Mouse (Mus musculus): ENCODE results near the gene Tmem176a. TPM values are rescaled to one million over a fixed set of nuclear protein-coding genes. Genes with fewer than 3 reads are reported as not detected.

Gene Tmem176a
- polyA plus RNA-seq, 1 experiment: not detected

- TF ChIP-seq POLR2A (IDR thresholded peaks at IDR 0.05; ENCODE audit: insufficient read depth, low read depth, low read length) (no peak), CTCF (IDR thresholded peaks at IDR 0.05; ENCODE audit: insufficient read depth, low read depth, low read length) (no peak)
- WGBS: 55% methylated on average over 7 of the region's 7 CpGs
- H3K4me1 ChIP-seq (ENCODE audit: control insufficient read depth, insufficient read depth, low read length): no peaks in the 10 kb centered on the region
- no peak overlapping the region for H3K4me3 ChIP-seq (ENCODE audit: insufficient read depth, low read depth, low read length)
- H3K27ac ChIP-seq (ENCODE audit: insufficient read depth, low read depth, low read length): no peak overlapping the region
Observed at GRCm38 (mm10) chr6:48825016-48825415, 15.7 kb upstream of the Tmem176a start.

DNA sequence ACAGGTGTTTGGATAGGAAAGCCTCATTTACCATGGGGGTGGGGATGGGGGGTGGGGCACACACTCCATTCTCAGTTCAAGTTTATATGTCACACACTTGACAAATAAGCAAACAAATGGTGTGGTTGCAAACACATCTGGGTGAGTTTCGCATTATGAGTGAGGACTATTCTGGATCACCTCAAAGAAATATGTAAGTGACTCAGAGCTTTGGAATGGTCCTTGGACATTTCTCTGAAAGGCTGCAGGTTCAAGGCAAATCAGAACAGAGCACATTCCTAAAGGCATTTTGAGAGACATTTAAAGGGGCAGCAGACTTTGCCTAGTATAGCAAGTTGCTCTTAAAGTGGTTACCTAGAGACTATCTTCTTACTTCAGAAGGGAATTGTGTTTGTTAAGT is 11.7 kb upstream of the Tmem176a start:
- TF ChIP-seq POLR2A (IDR thresholded peaks at IDR 0.05; ENCODE audit: insufficient read depth, low read depth, low read length) (no peak), CTCF (IDR thresholded peaks at IDR 0.05; ENCODE audit: insufficient read depth, low read depth, low read length) (no peak)
- H3K4me1 ChIP-seq (ENCODE audit: control insufficient read depth, insufficient read depth, low read length): no peaks in the 10 kb centered on the region
- H3K27ac ChIP-seq (ENCODE audit: insufficient read depth, low read depth, low read length): no peak overlapping the region
- WGBS: 97% methylated on average over 1 of the region's 1 CpGs
- no peak overlapping the region for H3K4me3 ChIP-seq (ENCODE audit: insufficient read depth, low read depth, low read length)

GRCm38 (mm10) chr6:48829651-48830050 is 11.1 kb upstream of the Tmem176a start:
- H3K4me3 ChIP-seq (ENCODE audit: insufficient read depth, low read depth, low read length): no peak overlapping the region
- TF ChIP-seq POLR2A (IDR thresholded peaks at IDR 0.05; ENCODE audit: insufficient read depth, low read depth, low read length): no peak
- TF ChIP-seq CTCF (IDR thresholded peaks at IDR 0.05; ENCODE audit: insufficient read depth, low read depth, low read length): no peak
- no peak overlapping the region for H3K27ac ChIP-seq (ENCODE audit: insufficient read depth, low read depth, low read length)
- no peaks in the 10 kb centered on the region for H3K4me1 ChIP-seq (ENCODE audit: control insufficient read depth, insufficient read depth, low read length)

- no peak overlapping the region for H3K27ac ChIP-seq (ENCODE audit: insufficient read depth, low read depth, low read length)
- no peak for TF ChIP-seq POLR2A (IDR thresholded peaks at IDR 0.05; ENCODE audit: insufficient read depth, low read depth, low read length)
- TF ChIP-seq CTCF (IDR thresholded peaks at IDR 0.05; ENCODE audit: insufficient read depth, low read depth, low read length): no peak
- no peak overlapping the region for H3K4me3 ChIP-seq (ENCODE audit: insufficient read depth, low read depth, low read length)
- no peaks in the 10 kb centered on the region for H3K4me1 ChIP-seq (ENCODE audit: control insufficient read depth, insufficient read depth, low read length)
- WGBS: 24% methylated on average over 1 of the region's 1 CpGs
Observed at GRCm38 (mm10) chr6:48830241-48830640, 10.5 kb upstream of the Tmem176a start.

- TF ChIP-seq CTCF (IDR thresholded peaks at IDR 0.05; ENCODE audit: insufficient read depth, low read depth, low read length): no peak
- no peak for TF ChIP-seq POLR2A (IDR thresholded peaks at IDR 0.05; ENCODE audit: insufficient read depth, low read depth, low read length)
- no peak overlapping the region for H3K27ac ChIP-seq (ENCODE audit: insufficient read depth, low read depth, low read length)
- H3K4me3 ChIP-seq (ENCODE audit: insufficient read depth, low read depth, low read length): no peak overlapping the region
- WGBS: 81% methylated on average over 5 of the region's 5 CpGs
- no peaks in the 10 kb centered on the region for H3K4me1 ChIP-seq (ENCODE audit: control insufficient read depth, insufficient read depth, low read length)
Observed at GRCm38 (mm10) chr6:48831141-48831540, 9.6 kb upstream of the Tmem176a start.

DNA sequence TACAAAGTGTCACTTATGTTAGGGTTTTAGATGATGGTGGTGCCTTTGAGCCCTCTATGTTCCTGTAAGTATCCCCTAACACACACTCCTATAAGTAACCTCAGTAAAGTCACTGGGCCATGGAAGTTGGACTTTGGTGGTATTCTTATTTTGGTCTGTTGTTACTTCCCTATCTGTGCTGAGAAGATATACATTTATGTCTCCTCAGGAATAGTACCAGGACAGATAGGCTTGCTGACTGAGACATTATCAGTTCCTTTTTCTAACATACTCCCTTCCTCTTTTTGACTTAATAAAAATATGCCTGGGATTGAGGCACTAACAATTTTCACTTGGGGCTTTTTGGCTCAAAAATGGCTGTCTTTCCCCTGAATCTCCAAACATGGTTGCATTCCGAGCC is 8.3 kb upstream of the Tmem176a start:
- WGBS: 100% methylated on average over 1 of the region's 1 CpGs
- TF ChIP-seq POLR2A (IDR thresholded peaks at IDR 0.05; ENCODE audit: insufficient read depth, low read depth, low read length) (no peak), CTCF (IDR thresholded peaks at IDR 0.05; ENCODE audit: insufficient read depth, low read depth, low read length) (no peak)
- H3K4me3 ChIP-seq (ENCODE audit: insufficient read depth, low read depth, low read length): no peak overlapping the region
- H3K4me1 ChIP-seq (ENCODE audit: control insufficient read depth, insufficient read depth, low read length): no peaks in the 10 kb centered on the region
- no peak overlapping the region for H3K27ac ChIP-seq (ENCODE audit: insufficient read depth, low read depth, low read length)

DNA sequence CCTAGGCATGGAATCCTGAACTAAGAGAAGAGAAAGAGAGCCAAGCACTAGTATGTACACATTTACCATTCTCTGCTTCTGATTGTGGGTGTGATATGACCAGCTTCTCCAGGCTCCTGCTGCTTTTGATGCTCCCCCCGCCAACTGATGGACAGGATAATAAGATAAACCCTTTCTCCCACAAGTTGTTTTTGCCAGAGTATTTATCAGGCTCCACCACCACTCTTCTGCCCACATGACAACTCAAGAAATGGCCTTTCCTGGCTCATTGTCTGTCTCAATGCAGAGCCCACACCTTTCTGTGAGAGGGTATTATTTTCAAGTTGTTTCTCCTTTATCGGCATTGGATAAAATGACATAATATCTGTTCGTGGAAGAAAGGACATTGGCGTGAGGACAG is 7.2 kb upstream of the Tmem176a start:
- no peak overlapping the region for H3K27ac ChIP-seq (ENCODE audit: insufficient read depth, low read depth, low read length)
- TF ChIP-seq POLR2A (IDR thresholded peaks at IDR 0.05; ENCODE audit: insufficient read depth, low read depth, low read length) (no peak), CTCF (IDR thresholded peaks at IDR 0.05; ENCODE audit: insufficient read depth, low read depth, low read length) (no peak)
- WGBS: 99% methylated on average over 4 of the region's 4 CpGs

GRCm38 (mm10) chr6:48835241-48835640 is 5.5 kb upstream of the Tmem176a start:
- H3K27ac ChIP-seq (ENCODE audit: insufficient read depth, low read depth, low read length): no peak overlapping the region
- no peaks in the 10 kb centered on the region; the same call in 1 of the 2 replicates for H3K4me1 ChIP-seq (ENCODE audit: control insufficient read depth, insufficient read depth, low read length)
- H3K4me3 ChIP-seq (ENCODE audit: insufficient read depth, low read depth, low read length): no peak overlapping the region
- WGBS: 82% methylated on average over 5 of the region's 5 CpGs
- no peak for TF ChIP-seq CTCF (IDR thresholded peaks at IDR 0.05; ENCODE audit: insufficient read depth, low read depth, low read length)
- TF ChIP-seq POLR2A (IDR thresholded peaks at IDR 0.05; ENCODE audit: insufficient read depth, low read depth, low read length): no peak

More for the DNA sequence above, 7.2 kb upstream of the Tmem176a start:
- Histone ChIP-seq H3K4me1 (ENCODE audit: control insufficient read depth, insufficient read depth, low read length) (no peaks in the 10 kb centered on the region), H3K4me3 (ENCODE audit: insufficient read depth, low read depth, low read length) (no peak overlapping the region)

- Histone ChIP-seq H3K27ac (ENCODE audit: insufficient read depth, low read depth, low read length) (no peak overlapping the region), H3K4me3 (ENCODE audit: insufficient read depth, low read depth, low read length) (no peak overlapping the region), H3K4me1 (ENCODE audit: control insufficient read depth, insufficient read depth, low read length) (peaks cover 8% of the 10 kb centered on the region)
- TF ChIP-seq POLR2A (IDR thresholded peaks at IDR 0.05; ENCODE audit: insufficient read depth, low read depth, low read length) (no peak), CTCF (IDR thresholded peaks at IDR 0.05; ENCODE audit: insufficient read depth, low read depth, low read length) (no peak)
- WGBS: 91% methylated on average over 5 of the region's 5 CpGs
Observed at GRCm38 (mm10) chr6:48836146-48836545, 4.6 kb upstream of the Tmem176a start.

GRCm38 (mm10) chr6:48837516-48837915 is 3.2 kb upstream of the Tmem176a start:
- Histone ChIP-seq H3K4me1 (ENCODE audit: control insufficient read depth, insufficient read depth, low read length) (peaks cover 13% of the 10 kb centered on the region), H3K4me3 (ENCODE audit: insufficient read depth, low read depth, low read length) (no peak overlapping the region), H3K27ac (ENCODE audit: insufficient read depth, low read depth, low read length) (no peak overlapping the region)
- no peak for TF ChIP-seq CTCF (IDR thresholded peaks at IDR 0.05; ENCODE audit: insufficient read depth, low read depth, low read length)
- no peak for TF ChIP-seq POLR2A (IDR thresholded peaks at IDR 0.05; ENCODE audit: insufficient read depth, low read depth, low read length)
- WGBS: 81% methylated on average over 7 of the region's 7 CpGs
